Mouse (Mus musculus) ES-Bruce4 (cell line): Measurements from ENCODE around the gene Pdzd2. TPM values are rescaled to one million over a fixed set of nuclear protein-coding genes. Genes with fewer than 3 reads are reported as not detected.

ENCODE experiments used
- H3K27ac ChIP-seq: 2 replicates; pipeline ENCODE4 v1.5.1; 2012; ENCODE audit warnings: low read length, inconsistent platforms; ENCODE audit not compliant: insufficient read depth
- H3K27me3 ChIP-seq: 2 replicates; pipeline ENCODE4 v1.6.1; 2012; ENCODE audit warnings: mild to moderate bottlenecking, low read length, inconsistent platforms; ENCODE audit not compliant: control insufficient read depth, poor library complexity, insufficient read depth, severe bottlenecking
- H3K36me3 ChIP-seq: 2 replicates; pipeline ENCODE4 v1.6.1; 2012; ENCODE audit warnings: inconsistent platforms, mild to moderate bottlenecking, low read length, moderate library complexity; ENCODE audit not compliant: control insufficient read depth, poor library complexity, insufficient read depth, severe bottlenecking
- H3K4me1 ChIP-seq: one replicate; pipeline ENCODE4 v1.8.1; 2011; ENCODE audit warnings: low read length; ENCODE audit not compliant: control insufficient read depth, insufficient read depth
- H3K4me3 ChIP-seq: 2 replicates; pipeline ENCODE4 v1.5.1; 2011; ENCODE audit warnings: low read depth, mild to moderate bottlenecking, low read length
- H3K9ac ChIP-seq: 2 replicates; pipeline ENCODE4 v1.6.1; 2012; ENCODE audit warnings: low read depth, mild to moderate bottlenecking, inconsistent platforms; ENCODE audit not compliant: poor library complexity, severe bottlenecking
- H3K9me3 ChIP-seq: replicated peaks from 2 replicates; pipeline ENCODE4 v1.6.1; 2012; ENCODE audit warnings: mild to moderate bottlenecking, low read length, inconsistent platforms; ENCODE audit not compliant: control insufficient read depth, poor library complexity, insufficient read depth, severe bottlenecking
- CTCF ChIP-seq: IDR thresholded peaks from one replicate; pipeline ENCODE4 v1.8.1; 2011; ENCODE audit warnings: low read depth, low read length
- EP300 ChIP-seq: IDR thresholded peaks from 2 replicates; pipeline ENCODE4 v1.6.1; 2011; ENCODE audit warnings: low read depth, low read length; ENCODE audit not compliant: insufficient read depth
- POLR2A ChIP-seq: IDR thresholded peaks from one replicate; pipeline ENCODE4 v1.8.1; 2011; ENCODE audit warnings: low read length; ENCODE audit not compliant: insufficient read depth
- polyA plus RNA-seq: library from polyadenylated mRNA; stranded (reverse); fragments of >200 nt; gene quantifications from 2 replicates; pipeline ENCODE4 v1.2.4, GENCODE M21; 2011; ENCODE audit warnings: low read depth; ENCODE audit not compliant: missing spikeins, insufficient read depth, insufficient read length

The Pdzd2 gene
- polyA plus RNA-seq, 1 experiment: 7.3 TPM

DNA sequence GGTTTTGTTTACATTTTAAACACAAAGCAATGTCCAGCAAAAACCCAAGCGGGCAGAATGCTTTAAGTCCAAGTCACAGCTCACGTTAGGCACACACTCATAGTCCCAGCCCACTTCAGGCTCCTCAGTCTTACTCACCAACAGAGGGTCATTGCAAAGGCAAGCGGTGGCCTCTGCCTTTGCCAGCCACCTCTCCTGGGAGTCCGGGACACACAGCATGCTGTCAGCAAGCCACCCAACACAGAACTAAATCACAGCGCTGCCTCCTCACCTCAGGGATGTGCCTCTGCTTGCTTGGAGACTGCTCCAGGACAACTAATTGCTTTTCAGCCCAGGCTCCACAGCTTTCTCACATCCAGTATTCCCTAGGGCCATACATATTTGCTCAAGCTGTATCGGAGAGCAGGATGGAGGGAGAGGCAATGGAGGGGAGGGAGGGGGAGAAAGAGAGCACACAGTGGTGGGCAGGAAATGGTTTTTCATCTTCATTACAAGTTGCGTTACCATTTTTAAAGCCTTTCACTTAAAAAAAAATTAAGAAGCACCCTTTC, 117.6 kb downstream of the Pdzd2 start:
- Histone ChIP-seq H3K9ac (no peak overlapping the region), H3K9me3 (no peaks in the 10 kb centered on the region), H3K36me3 (no peaks in the 10 kb centered on the region), H3K27me3 (no peaks in the 10 kb centered on the region), H3K4me3 (no peak overlapping the region), H3K27ac (no peak overlapping the region), H3K4me1 (no peaks in the 10 kb centered on the region)
- TF ChIP-seq EP300: no peak
- TF ChIP-seq POLR2A: no peak
- no peak for TF ChIP-seq CTCF

DNA sequence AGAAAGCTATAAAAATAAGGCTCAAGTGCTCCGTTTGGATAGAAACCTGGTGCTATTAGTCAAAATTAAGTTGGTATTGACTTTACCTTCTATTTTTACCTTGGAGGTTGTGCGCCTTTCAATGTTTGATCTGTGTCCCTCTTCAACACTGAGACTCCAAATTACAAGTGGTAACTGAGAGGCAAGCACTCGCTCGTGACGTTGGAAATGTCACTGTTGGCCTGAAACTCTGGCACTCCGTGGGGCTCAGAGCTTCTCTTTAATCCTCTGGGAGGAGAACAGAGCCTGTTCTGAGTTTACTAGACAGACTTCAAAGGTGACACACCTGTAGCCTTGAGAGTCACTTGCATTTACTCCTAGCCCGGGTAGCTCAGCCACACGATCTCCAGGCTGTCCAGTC, 120.5 kb downstream of the Pdzd2 start:
- H3K4me1 ChIP-seq: no peaks in the 10 kb centered on the region
- no peaks in the 10 kb centered on the region for H3K9me3 ChIP-seq
- no peak overlapping the region for H3K27ac ChIP-seq
- no peak overlapping the region for H3K9ac ChIP-seq
- no peaks in the 10 kb centered on the region for H3K27me3 ChIP-seq
- no peaks in the 10 kb centered on the region for H3K36me3 ChIP-seq
- no peak overlapping the region for H3K4me3 ChIP-seq
- no peak for TF ChIP-seq POLR2A
- TF ChIP-seq EP300: no peak
- no peak for TF ChIP-seq CTCF

DNA sequence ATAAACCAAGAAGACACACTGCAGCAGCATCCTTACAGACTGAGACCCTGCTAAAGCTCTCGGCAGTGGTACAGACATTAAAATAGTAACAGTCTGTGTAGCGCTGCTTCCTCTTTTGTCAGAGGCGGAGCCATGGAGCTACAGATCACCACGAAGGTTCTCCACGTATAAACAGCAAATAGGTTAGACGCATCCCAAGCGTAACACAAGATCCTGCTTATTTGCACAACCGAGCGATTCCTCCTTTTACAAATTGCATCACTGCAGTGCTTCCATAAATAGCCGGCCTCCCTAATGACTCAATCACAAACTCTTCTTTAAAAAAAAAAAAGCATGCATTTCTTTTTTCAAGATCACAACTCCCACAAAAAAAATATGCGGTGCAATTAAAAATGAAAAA, 122.1 kb downstream of the Pdzd2 start:
- Histone ChIP-seq H3K9ac (no peak overlapping the region), H3K27ac (no peak overlapping the region), H3K9me3 (no peaks in the 10 kb centered on the region), H3K27me3 (no peaks in the 10 kb centered on the region), H3K4me1 (no peaks in the 10 kb centered on the region), H3K4me3 (no peak overlapping the region), H3K36me3 (no peaks in the 10 kb centered on the region)
- TF ChIP-seq CTCF (no peak), EP300 (no peak), POLR2A (no peak)

DNA sequence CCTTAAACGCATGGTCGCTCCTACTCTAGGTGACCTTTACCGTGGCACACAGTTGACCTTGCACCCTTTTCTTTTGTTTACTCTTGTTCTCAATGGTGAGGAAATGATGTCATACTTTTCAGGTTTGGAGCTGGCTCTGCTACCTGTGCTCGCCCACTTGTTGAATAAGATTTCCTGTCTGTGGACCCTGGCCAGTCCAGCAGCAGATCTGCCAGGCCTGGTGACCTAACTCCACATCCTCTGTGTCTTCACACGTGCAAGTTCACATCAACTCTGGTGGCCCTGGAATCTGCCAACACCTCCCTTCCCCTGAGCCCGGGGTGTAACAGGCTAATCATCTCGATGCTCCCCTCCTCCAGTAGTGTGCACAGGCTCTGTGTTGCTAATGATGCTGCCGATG, 122.5 kb downstream of the Pdzd2 start:
- Histone ChIP-seq H3K27me3 (no peaks in the 10 kb centered on the region), H3K4me3 (no peak overlapping the region), H3K36me3 (no peaks in the 10 kb centered on the region), H3K9me3 (no peaks in the 10 kb centered on the region), H3K27ac (no peak overlapping the region), H3K9ac (no peak overlapping the region), H3K4me1 (no peaks in the 10 kb centered on the region)
- TF ChIP-seq POLR2A: no peak
- no peak for TF ChIP-seq CTCF
- TF ChIP-seq EP300: no peak

DNA sequence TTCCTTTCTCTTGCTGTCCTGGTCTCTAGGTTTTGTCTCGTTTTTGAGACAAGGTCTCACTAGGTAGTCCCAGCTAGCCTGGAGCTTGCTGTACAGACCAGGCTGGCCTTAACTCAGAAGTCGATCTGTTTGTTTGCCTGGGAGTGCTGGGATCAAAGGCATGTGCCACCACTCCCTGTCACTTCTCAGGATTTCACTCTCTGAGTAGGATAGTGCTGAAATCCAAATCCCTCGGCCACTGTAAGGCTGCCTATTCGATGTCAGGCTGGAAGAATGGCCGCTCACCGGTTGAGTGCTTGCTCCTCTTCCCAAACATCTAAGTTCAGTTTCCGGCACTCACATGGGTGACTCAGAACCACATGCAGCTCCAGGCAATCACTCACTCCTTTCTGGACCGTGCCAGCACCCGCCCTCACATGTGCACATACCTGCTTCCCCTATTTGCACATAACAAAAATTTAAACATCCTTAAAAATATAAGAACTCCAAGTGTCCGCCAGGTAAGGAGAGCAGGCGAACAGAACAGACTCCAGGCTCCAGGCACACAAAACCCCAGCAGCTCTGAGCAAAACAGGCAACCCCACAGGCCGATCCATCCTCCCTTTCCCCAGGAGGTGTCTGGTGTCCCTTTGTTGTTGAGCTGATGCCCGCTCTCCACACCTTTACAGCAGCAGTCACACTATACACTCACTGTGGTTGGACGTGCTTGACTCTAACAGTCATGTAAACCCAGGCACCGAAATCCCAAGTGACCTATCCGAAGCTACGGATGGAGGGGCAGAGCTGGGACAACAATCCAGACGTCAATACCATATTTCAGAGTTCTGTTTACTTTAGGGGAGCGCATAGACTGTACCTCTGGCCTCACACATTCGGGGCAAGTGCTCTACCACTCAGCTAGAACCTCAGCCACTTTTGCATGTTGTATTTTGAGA, 124.5 kb downstream of the Pdzd2 start:
- no peak overlapping the region for H3K4me3 ChIP-seq
- H3K9me3 ChIP-seq: no peaks in the 10 kb centered on the region
- TF ChIP-seq EP300: no peak
- H3K27me3 ChIP-seq: no peaks in the 10 kb centered on the region
- no peaks in the 10 kb centered on the region for H3K4me1 ChIP-seq
- no peaks in the 10 kb centered on the region for H3K36me3 ChIP-seq
- no peak overlapping the region for H3K27ac ChIP-seq
- H3K9ac ChIP-seq: no peak overlapping the region

DNA sequence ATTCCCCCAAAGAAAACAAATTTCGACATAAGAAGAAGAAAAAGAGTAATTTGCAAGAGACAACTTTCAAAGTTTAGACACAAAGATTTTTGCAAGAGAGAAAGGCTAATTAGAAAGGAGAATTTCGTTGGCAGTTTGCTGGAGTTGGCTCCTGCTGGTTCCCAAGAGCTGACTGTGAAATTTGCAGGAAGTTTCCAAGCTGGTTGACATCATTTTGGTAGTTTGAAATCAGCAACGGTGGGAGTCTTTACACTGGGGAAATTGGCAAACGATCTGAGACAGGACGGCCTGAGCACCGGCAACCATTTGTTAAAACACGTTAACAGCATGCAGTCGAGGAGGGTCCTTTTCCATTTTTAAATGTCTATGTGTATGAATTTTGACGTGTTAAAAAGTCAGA, 125.7 kb downstream of the Pdzd2 start:
- TF ChIP-seq EP300 (no peak), POLR2A (no peak), CTCF (no peak)
- no peaks in the 10 kb centered on the region for H3K27me3 ChIP-seq
- H3K4me3 ChIP-seq: no peak overlapping the region
- H3K9ac ChIP-seq: no peak overlapping the region
- H3K4me1 ChIP-seq: no peaks in the 10 kb centered on the region
- no peaks in the 10 kb centered on the region for H3K36me3 ChIP-seq
- H3K9me3 ChIP-seq: no peaks in the 10 kb centered on the region
- no peak overlapping the region for H3K27ac ChIP-seq
